Mouse (Mus musculus): ENCODE results near the gene Ppt2.

Ppt2 gene

GRCm38 (mm10) chr17:34639461-34640255, 11.3 kb upstream of the Ppt2 start:
- CTCF ChIA-PET: no interaction called here

DNA sequence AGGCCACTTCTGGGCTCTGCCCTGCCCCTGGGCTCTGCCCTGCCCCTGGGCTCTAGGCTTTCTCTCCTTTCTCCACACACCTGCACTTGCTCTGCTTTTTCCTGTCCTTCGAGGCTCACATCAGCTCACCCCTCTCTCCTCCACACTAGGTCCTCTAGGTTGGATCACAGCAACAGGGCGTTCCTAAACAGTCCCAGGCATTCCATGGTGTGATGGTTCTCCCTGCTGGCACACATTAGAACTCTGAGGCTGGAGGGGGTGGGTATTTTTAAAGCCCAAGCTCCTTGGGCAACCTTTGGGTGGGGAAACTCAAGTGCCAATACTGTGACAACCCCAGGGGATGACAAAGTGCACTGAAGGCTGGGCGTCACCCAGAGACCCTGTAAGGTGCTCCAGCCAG, 9.1 kb upstream of the Ppt2 start:
- CTCF ChIA-PET: no interaction called here

DNA sequence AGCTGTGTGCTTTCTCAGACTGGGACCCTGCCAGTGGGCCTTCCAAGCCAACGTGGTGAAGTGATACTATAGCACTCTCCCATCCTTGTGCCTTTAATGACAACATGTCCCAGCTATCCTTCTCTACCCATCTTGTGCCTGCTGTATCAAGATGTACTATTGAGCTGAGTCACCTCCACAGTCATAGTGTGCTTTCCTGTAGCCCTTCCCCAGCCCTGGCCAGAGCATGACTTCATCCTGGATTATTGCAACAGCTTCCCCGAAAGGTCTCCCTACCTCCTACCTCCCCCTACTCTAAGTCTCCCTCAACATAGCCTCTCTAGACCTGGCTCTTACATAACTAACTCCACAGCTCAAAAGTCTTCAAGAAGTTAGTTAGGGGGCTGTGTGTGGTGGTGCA, 7.4 kb upstream of the Ppt2 start:
- CTCF ChIA-PET: no interaction called here

DNA sequence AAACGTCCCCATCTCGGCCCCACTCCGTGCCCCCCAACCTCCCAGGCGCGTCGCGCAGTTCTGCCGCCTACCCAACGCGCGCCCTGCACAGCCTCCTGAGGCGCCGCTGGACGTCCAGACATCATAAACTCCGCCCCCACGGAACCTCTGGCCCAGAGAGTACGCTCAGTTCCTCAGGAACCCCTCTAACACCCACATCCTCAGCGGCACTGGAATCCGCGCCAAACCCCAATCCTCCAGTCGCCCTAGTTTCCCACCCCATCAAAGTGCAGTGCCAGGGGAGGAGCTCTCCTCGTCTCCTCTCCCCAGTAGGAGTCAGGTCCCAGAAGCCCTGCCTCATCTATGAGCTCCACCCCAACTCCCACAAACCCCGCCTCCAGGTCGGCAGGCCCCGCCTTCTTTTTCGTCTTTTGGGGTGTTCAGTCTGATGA, 4.0 kb upstream of the Ppt2 start:
- CTCF ChIA-PET: no interaction called here

DNA sequence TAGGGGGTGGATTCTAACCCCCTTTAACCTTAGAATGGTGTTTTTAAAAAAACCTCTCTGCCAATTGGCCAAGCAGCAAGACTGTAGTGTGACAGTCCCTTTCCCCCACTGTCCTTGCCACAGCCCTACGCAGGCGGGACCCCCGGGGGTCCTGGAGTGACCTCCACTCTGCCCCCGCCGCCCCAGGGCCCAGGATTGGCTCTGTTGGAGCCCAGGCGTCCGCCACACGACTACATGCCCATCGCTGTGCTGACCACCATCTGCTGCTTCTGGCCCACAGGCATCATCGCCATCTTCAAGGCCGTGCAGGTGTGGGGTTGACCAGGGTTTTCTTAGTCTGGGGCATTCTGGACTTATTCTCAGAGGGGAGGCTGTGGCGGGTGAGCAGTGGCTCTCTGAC, 3.3 kb upstream of the Ppt2 start:
- CTCF ChIA-PET: interaction anchor here (0.7 kb wide), 1 partner anchor 71 kb away, joined by 3 read pairs; no protein-coding TSS in a partner anchor

DNA sequence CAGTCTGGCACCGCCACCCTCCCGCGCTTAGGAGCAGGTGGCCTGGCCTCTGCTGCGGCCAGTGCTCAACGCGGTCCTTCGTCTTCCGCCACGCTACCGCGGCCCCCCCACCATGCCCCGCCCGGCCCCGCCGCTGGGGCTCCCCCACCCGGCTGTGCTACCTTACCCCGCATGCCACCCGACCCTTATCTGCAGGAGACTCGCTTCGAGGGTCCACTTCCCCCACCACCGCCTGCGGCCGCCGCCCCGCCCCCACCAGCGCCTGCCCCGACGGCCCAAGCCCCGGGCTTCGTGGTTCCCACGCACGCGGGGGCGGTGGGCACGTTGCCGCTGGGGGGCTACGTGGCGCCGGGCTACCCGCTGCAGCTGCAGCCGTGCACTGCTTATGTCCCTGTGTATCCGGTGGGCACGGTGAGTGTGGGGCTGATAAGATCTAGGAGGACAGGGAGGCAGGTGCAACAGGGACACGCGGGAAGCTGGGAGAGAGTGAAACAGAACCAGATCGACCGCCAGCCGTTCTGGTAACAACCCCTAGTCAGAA, 2.5 kb upstream of the Ppt2 start:
- CTCF ChIA-PET: interaction anchor here (0.7 kb wide), 1 partner anchor 70 kb away, joined by 3 read pairs; no protein-coding TSS in a partner anchor

- CTCF ChIA-PET: no interaction called here
Observed at GRCm38 (mm10) chr17:34629796-34630603, 1.7 kb upstream of the Ppt2 start.

- CTCF ChIA-PET: no interaction called here
Observed at GRCm38 (mm10) chr17:34629221-34629751, 976 bp upstream of the Ppt2 start, which contains the start of gene Prrt1. Gene Prrt1 (plus strand): TSS chr17:34629533.

- CTCF ChIA-PET: interaction anchor here (0.7 kb wide), 2 partner anchors 13 to 855 kb away, joined by 3 to 6 read pairs; no protein-coding TSS in a partner anchor
Observed at GRCm38 (mm10) chr17:34628644-34628967, 296 bp upstream of the Ppt2 start.

DNA sequence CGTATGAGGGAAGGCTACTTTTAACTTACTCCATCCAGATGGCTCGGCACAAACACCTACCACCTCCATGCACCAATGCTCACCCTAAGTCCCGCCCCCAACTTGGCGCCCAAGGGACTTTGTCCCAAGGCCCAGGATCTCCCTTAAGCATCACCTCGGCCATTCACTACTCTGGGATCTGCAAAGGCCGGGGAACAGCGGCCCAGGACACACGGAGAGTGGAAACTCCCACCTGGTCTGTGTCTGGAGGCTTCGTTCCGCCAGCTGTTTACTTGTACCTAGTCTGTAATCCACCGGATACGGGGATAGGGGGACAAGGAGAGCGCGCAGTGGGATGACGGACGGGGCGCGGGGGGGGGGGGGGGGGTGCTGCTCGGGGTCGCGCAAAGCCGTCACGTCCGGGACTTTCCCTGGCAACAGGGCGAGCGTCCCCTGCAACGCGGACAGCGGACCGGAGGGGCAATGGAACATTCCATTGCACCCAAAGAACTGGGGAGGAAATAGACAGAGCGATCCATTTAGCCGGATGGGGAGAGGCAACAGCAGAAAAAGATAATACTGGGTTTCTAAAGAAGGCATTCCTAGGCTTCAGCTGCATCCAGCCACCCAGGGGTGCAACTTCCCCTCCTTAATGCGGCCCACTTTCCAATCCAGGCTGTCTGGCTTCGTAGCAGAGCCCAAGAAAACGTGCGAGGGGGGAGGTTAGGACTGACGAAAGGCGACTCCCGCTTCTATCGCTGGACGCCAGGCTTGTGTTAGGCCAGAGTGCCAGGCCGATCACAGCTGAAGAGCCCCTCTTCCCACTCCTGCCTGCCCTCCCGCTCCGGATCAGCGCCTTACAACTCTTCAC, 992 bp downstream of the Ppt2 start:
- CTCF ChIA-PET: no interaction called here

DNA sequence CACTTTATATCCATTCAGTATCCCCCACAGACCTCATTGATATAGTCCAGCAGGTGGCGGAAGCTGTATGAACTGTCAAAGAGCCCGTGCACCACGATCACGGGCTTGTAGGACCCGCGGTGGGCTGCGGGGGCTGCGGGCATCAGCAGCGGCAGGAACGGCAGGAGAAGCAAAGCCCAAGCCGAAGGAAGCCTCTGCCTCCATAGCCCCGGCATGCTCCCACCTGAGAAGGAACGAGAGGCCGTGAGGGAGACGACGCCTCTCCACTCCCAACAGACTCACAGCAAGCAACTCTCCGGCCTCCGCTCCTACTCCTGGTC, 1.6 kb downstream of the Ppt2 start:
- CTCF ChIA-PET: no interaction called here

GRCm38 (mm10) chr17:34626062-34626772, 2.1 kb downstream of the Ppt2 start:
- CTCF ChIA-PET: no interaction called here

- CTCF ChIA-PET: no interaction called here
Observed at GRCm38 (mm10) chr17:34624981-34625380, 3.3 kb downstream of the Ppt2 start.

DNA sequence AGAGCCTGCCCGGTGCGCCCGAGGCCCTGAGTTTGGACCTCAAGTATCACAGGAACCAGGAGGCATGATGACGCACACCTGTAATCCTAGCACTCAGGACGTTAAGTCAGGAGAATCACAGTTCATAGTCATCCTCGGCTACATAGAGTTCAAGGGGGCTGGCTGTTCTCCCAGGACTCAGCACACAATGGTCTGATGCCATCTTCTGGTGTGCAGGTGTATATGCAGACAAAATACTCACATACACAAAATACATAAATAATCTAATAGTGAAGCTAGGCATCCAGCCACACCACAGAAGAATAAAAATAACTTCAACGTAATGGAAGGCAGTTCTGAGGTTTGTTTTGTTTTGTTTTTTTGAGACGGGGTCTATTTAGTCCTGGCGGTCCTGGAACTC, 5.1 kb downstream of the Ppt2 start:
- CTCF ChIA-PET: no interaction called here

GRCm38 (mm10) chr17:34621006-34621405, 7.3 kb downstream of the Ppt2 start:
- CTCF ChIA-PET: interaction anchor here (0.5 to 0.6 kb wide), 3 partner anchors 16 to 582 kb away, joined by 3 to 12 read pairs (median 6); no protein-coding TSS in a partner anchor

- CTCF ChIA-PET: interaction anchor here (0.9 kb wide), 1 partner anchor 29 kb away, joined by 3 read pairs; the partner anchor contains the start of gene Gpsm3
Observed at GRCm38 (mm10) chr17:34618999-34619398, 9.3 kb downstream of the Ppt2 start.

DNA sequence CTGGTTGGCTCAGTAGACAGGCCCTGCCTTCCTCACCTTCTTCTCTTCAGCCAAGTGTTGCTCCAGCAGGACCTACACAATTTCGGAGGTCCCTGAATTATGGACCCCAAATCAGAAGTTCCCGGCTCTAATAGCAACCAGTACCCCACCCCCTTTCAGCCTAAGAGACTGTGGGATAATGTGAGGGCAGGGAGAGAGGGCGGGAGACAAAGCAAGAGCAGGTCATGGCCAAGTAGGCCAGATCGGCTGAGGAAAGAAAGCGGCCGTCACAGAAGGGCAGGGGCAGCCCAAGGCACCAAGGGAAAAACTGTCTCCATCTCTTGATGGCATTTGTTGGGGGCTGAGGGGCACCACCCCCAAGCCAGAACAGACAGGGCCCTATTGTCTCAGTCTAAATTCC, 12.4 kb downstream of the Ppt2 start, which contains the start of gene Egfl8:
Egfl8 (minus strand) TSS at position 101 of the 400 bp plus-strand sequence.
- CTCF ChIA-PET: no interaction called here

DNA sequence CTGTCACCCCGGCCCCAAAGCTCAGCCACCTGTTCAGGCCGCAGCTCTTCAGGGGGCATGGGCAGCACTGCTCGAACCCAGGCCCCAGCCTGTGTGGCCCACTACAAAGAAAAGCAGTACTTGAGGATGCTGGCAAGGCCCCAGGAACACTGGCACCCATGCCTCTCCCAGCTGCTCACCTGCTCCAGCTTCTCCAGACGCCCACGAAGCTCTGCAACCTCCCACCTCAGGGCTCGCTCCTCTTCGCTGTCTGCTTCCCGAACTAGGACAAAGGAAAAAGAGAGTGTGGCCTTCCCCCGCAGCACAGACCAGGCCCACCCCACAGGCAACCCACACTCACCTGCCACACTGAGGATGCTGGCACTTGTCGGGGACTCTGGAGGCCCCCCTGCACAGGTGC, 14.5 kb downstream of the Ppt2 start:
- CTCF ChIA-PET: interaction anchor here (1.2 kb wide), 1 partner anchor 42 kb away, joined by 6 read pairs; no protein-coding TSS in a partner anchor

GRCm38 (mm10) chr17:34613054-34613645, 15.2 kb downstream of the Ppt2 start:
- CTCF ChIA-PET: interaction anchor here (1.2 kb wide), 1 partner anchor 41 kb away, joined by 6 read pairs; no protein-coding TSS in a partner anchor

GRCm38 (mm10) chr17:34611050-34611449, 17.3 kb downstream of the Ppt2 start:
- CTCF ChIA-PET: interaction anchor here (0.6 kb wide), 1 partner anchor 362 kb away, joined by 4 read pairs; no protein-coding TSS in a partner anchor
